ENCODE assay signal across 8 mouse cellular contexts in genomic region chr5:100040281-100040784, GRCm38 (mm10). TPM values are rescaled to one million over a fixed set of nuclear protein-coding genes. Genes with fewer than 3 reads are reported as not detected.
DNase-seq lines count a peak whose midpoint lies in the region; ATAC-seq and TF ChIP-seq lines count a peak whose summit lies in the region.

No protein-coding gene starts in this region.

- peak overlapping the region; percentile 99 for H3K9ac ChIP-seq in embryonic facial prominence, embryonic 14.5 days (ENCODE audit: low read depth, low read length)
- peak overlapping the region; percentile 96 for H3K9ac ChIP-seq in hindbrain, postnatal 0 days (replicated peaks; ENCODE audit: low read length)
- peak overlapping the region; percentile 70 for H3K9ac ChIP-seq in lung, postnatal 0 days (replicated peaks; ENCODE audit: low read depth)
- H3K9ac ChIP-seq in stomach, postnatal 0 days (ENCODE audit: low read length) = peak overlapping the region; percentile 78

- peaks cover 14% of the 10 kb centered on the region; the same call in 1 of the 2 replicates for H3K4me1 ChIP-seq in embryonic facial prominence, embryonic 14.5 days (ENCODE audit: control insufficient read depth, insufficient read depth, low read length)
- H3K4me1 ChIP-seq in hindbrain, postnatal 0 days (ENCODE audit: insufficient read depth, low read length) = peaks cover 23% of the 10 kb centered on the region
- H3K4me1 ChIP-seq in lung, postnatal 0 days (ENCODE audit: insufficient read depth, low read depth, low read length) = peaks cover 15% of the 10 kb centered on the region
- peaks cover 4% of the 10 kb centered on the region; the same call in 1 of the 2 replicates for H3K4me1 ChIP-seq in stomach, postnatal 0 days (replicated peaks; ENCODE audit: control insufficient read depth, insufficient read depth)

- no peak for TF ChIP-seq CTCF in gastrocnemius, adult 2 months (IDR thresholded peaks at IDR 0.05)
- TF ChIP-seq CTCF in hindbrain, postnatal 0 days (IDR thresholded peaks at IDR 0.05; ENCODE audit: low read depth) = no peak
- TF ChIP-seq CTCF in lung, postnatal 0 days (IDR thresholded peaks at IDR 0.05) = no peak
- no peak for TF ChIP-seq CTCF in stomach, postnatal 0 days (IDR thresholded peaks at IDR 0.05; ENCODE audit: low read depth)

- H3K27me3 ChIP-seq in embryonic facial prominence, embryonic 14.5 days (replicated peaks; ENCODE audit: control insufficient read depth, insufficient read depth, low read length) = no peaks in the 10 kb centered on the region
- H3K27me3 ChIP-seq in hindbrain, postnatal 0 days (ENCODE audit: insufficient read depth, low read length) = no peaks in the 10 kb centered on the region
- no peaks in the 10 kb centered on the region for H3K27me3 ChIP-seq in lung, postnatal 0 days (replicated peaks; ENCODE audit: insufficient read depth, low read length)
- no peaks in the 10 kb centered on the region for H3K27me3 ChIP-seq in stomach, postnatal 0 days (ENCODE audit: control insufficient read depth, insufficient read depth, low read length)

- H3K36me3 ChIP-seq in embryonic facial prominence, embryonic 14.5 days (ENCODE audit: control insufficient read depth, insufficient read depth, low read length) = peaks cover 22% of the 10 kb centered on the region
- H3K36me3 ChIP-seq in hindbrain, postnatal 0 days (ENCODE audit: insufficient read depth, low read length) = no peaks in the 10 kb centered on the region
- no peaks in the 10 kb centered on the region for H3K36me3 ChIP-seq in lung, postnatal 0 days (ENCODE audit: insufficient read depth, low read length)
- H3K36me3 ChIP-seq in stomach, postnatal 0 days (ENCODE audit: control insufficient read depth, insufficient read depth, low read length) = no peaks in the 10 kb centered on the region; the same call in 1 of the 2 replicates

- intact Hi-C loops in gastrocnemius, adult 2 months (cut with DNase I) = no loop called here

- ATAC-seq in embryonic facial prominence, embryonic 14.5 days (ENCODE audit: low read depth) = no peak
- no peak for ATAC-seq in hindbrain, postnatal 0 days
- no peak for ATAC-seq in lung, postnatal 0 days
- no peak for ATAC-seq in stomach, postnatal 0 days (ENCODE audit: low FRiP score, low TSS enrichment)

- peak overlapping the region; percentile 93 for H3K4me3 ChIP-seq in gastrocnemius, adult 2 months
- peak overlapping the region; percentile 99 for H3K4me3 ChIP-seq in embryonic facial prominence, embryonic 14.5 days (ENCODE audit: low read depth, low read length)
- peak overlapping the region; percentile 94 for H3K4me3 ChIP-seq in hindbrain, postnatal 0 days (ENCODE audit: low read length)
- H3K4me3 ChIP-seq in lung, postnatal 0 days (ENCODE audit: low read depth, low read length) = peak overlapping the region; percentile 99
- peak overlapping the region; percentile 94 for H3K4me3 ChIP-seq in stomach, postnatal 0 days (ENCODE audit: low read depth, low read length)

- peak overlapping the region; percentile 88 for H3K4me2 ChIP-seq in embryonic facial prominence, embryonic 14.5 days (ENCODE audit: low read depth, low read length)
- H3K4me2 ChIP-seq in hindbrain, postnatal 0 days (ENCODE audit: low read depth, low read length) = peak overlapping the region; percentile 88
- peak overlapping the region; percentile 98 for H3K4me2 ChIP-seq in lung, postnatal 0 days (replicated peaks; ENCODE audit: low read depth, low read length)
- H3K4me2 ChIP-seq in stomach, postnatal 0 days (replicated peaks; ENCODE audit: low read depth) = peak overlapping the region; percentile 89

- H3K9me3 ChIP-seq in embryonic facial prominence, embryonic 14.5 days (ENCODE audit: control insufficient read depth, low read length) = no peaks in the 10 kb centered on the region
- no peaks in the 10 kb centered on the region for H3K9me3 ChIP-seq in hindbrain, postnatal 0 days (ENCODE audit: low read length)
- H3K9me3 ChIP-seq in lung, postnatal 0 days (ENCODE audit: low read length) = no peaks in the 10 kb centered on the region
- no peaks in the 10 kb centered on the region for H3K9me3 ChIP-seq in stomach, postnatal 0 days (ENCODE audit: control insufficient read depth, low read length)

- no peak for DNase-seq in gastrocnemius, adult 2 months
- no peak for DNase-seq in gastrocnemius, postnatal 4 days (ENCODE audit: low spot score in 2 of 2)
- DNase-seq in thymus, adult 18-20 months = peak; percentile 27 to 55
- no peak for DNase-seq in thymus, postnatal 0 days (ENCODE audit: low spot score)
- no peak for DNase-seq in embryonic facial prominence, embryonic 14.5 days (ENCODE audit: low spot score)
- no peak for DNase-seq in hindbrain, postnatal 0 days (ENCODE audit: low spot score)
- DNase-seq in lung, postnatal 0 days (ENCODE audit: low spot score) = peak; percentile 75
- DNase-seq in stomach, postnatal 0 days (ENCODE audit: low spot score) = peak; percentile 54

- TF ChIP-seq EP300 in lung, postnatal 0 days (IDR thresholded peaks at IDR 0.05) = no peak
- no peak for TF ChIP-seq EP300 in stomach, postnatal 0 days (optimal IDR thresholded peaks at IDR 0.05)

- under 1% methylated on average over 18 of the region's 19 CpGs for WGBS in embryonic facial prominence, embryonic 14.5 days
- 2% methylated on average over 19 of the region's 19 CpGs for WGBS in hindbrain, postnatal 0 days
- 1% methylated on average over 19 of the region's 19 CpGs for WGBS in lung, postnatal 0 days
- 2% methylated on average over 19 of the region's 19 CpGs for WGBS in stomach, postnatal 0 days

- peak overlapping the region; percentile 99 for H3K27ac ChIP-seq in gastrocnemius, adult 2 months
- peak overlapping the region; percentile 99 for H3K27ac ChIP-seq in embryonic facial prominence, embryonic 14.5 days (replicated peaks; ENCODE audit: low read depth, low read length)
- peak overlapping the region; percentile 100 for H3K27ac ChIP-seq in hindbrain, postnatal 0 days
- H3K27ac ChIP-seq in lung, postnatal 0 days (ENCODE audit: low read length) = peak overlapping the region; percentile 91
- H3K27ac ChIP-seq in stomach, postnatal 0 days (replicated peaks) = peak overlapping the region; percentile 98

RNA-seq across cellular contexts. Expression of gene Enoph1, which starts 0.5 kb away (rescaled TPM):
- total RNA-seq in gastrocnemius, adult 2 months (2021) = 1 to 10 TPM; 6.7 to 9.0 TPM
- 10 to 100 TPM; 13.9 to 14.7 TPM for total RNA-seq in gastrocnemius, postnatal 4 days (2021)
- polyA plus RNA-seq in thymus, postnatal 0 days (2015; fragmentation: Nextera tagmentation; extraction: Ambion mirVana) = 33.9 and 35.1 TPM in 2 replicates
- 37.2 and 37.6 TPM in 2 replicates for polyA plus RNA-seq in embryonic facial prominence, embryonic 14.5 days (2014; fragmentation: Nextera tagmentation; extraction: Ambion mirVana)
- total RNA-seq in hindbrain, postnatal 0 days (2014; rRNA removed) = 41.6 and 55.6 TPM in 2 replicates
- 48.6 and 49.0 TPM in 2 replicates for polyA plus RNA-seq in hindbrain, postnatal 0 days (2015; fragmentation: Nextera tagmentation; extraction: Ambion mirVana)
- 27.9 and 29.6 TPM in 2 replicates for polyA plus RNA-seq in lung, postnatal 0 days (2015; fragmentation: Nextera tagmentation; extraction: Ambion mirVana)
- 23.4 and 23.5 TPM in 2 replicates for polyA plus RNA-seq in stomach, postnatal 0 days (2015; fragmentation: Nextera tagmentation; extraction: Ambion mirVana)

RNA-seq across cellular contexts. Expression of gene Hnrnpdl, which starts 0.9 kb away (rescaled TPM):
- 10 to 100 TPM; 74.8 to 77.5 TPM for total RNA-seq in gastrocnemius, adult 2 months (2021)
- total RNA-seq in gastrocnemius, postnatal 4 days (2021) = 100 to 1,000 TPM; 116 to 132 TPM
- 101 and 125 TPM in 2 replicates for polyA plus RNA-seq in thymus, postnatal 0 days (2015; fragmentation: Nextera tagmentation; extraction: Ambion mirVana)
- polyA plus RNA-seq in embryonic facial prominence, embryonic 14.5 days (2014; fragmentation: Nextera tagmentation; extraction: Ambion mirVana) = 148 and 178 TPM in 2 replicates
- total RNA-seq in hindbrain, postnatal 0 days (2014; rRNA removed) = 107 and 121 TPM in 2 replicates
- polyA plus RNA-seq in hindbrain, postnatal 0 days (2015; fragmentation: Nextera tagmentation; extraction: Ambion mirVana) = 184 and 193 TPM in 2 replicates
- polyA plus RNA-seq in lung, postnatal 0 days (2015; fragmentation: Nextera tagmentation; extraction: Ambion mirVana) = 59.5 and 70.9 TPM in 2 replicates
- 58.8 and 58.9 TPM in 2 replicates for polyA plus RNA-seq in stomach, postnatal 0 days (2015; fragmentation: Nextera tagmentation; extraction: Ambion mirVana)

Comparison
In these comparisons a context has a peak if more than half of its experiments do, and no peak if none do; other contexts are left out.
1. DNase-seq: peak in thymus, adult 18-20 months (2 of 2), lung, postnatal 0 days (single experiment) and stomach, postnatal 0 days (single experiment); none in gastrocnemius, adult 2 months (single experiment), gastrocnemius, postnatal 4 days (0 of 2), thymus, postnatal 0 days (single experiment), embryonic facial prominence, embryonic 14.5 days (single experiment) and hindbrain, postnatal 0 days (single experiment).
2. Peak in every context shown above with its lines, with median percentiles within 50 percentile points of each other: H3K27ac ChIP-seq, H3K4me3 ChIP-seq, H3K4me2 ChIP-seq and H3K9ac ChIP-seq.